Mouse (Mus musculus) MEL (cell line): ENCODE measurements at regions not wholly inside any gene's neighbourhood (a gene's known extent, or its start where the extent isn't known, plus 50 kb on each side); places are given as distances from the start of the nearest gene placed in this dataset.

ENCODE experiments used
- DNase-seq: peaks from one replicate; pipeline ENCODE4 v3.0.0; 2011; ENCODE audit warnings: low read depth, low spot score
- H3K27ac ChIP-seq: 2 replicates; pipeline ENCODE4 v1.5.1; 2012; ENCODE audit warnings: low read depth, mild to moderate bottlenecking, control low read depth, low read length, moderate library complexity; ENCODE audit not compliant: control insufficient read depth
- H3K27me3 ChIP-seq, 2 experiments: fragments of 150-350 bp in 1 of 2; sonication (generic) in 1 of 2; 2 replicates each; pipeline ENCODE4 v1.6.1; 2012; ENCODE audit warnings: low read length in 2 of 2, mild to moderate bottlenecking in 2 of 2, improper control_type of control experiment in 1 of 2, moderate library complexity in 1 of 2; ENCODE audit not compliant: insufficient read depth in 2 of 2, control insufficient read depth in 1 of 2
- H3K36me3 ChIP-seq, 2 experiments: 2 replicates each; pipeline ENCODE4 v1.6.1; 2012 to 2014; ENCODE audit warnings: low read length in 2 of 2, improper control_type of control experiment in 1 of 2, inconsistent platforms in 1 of 2, mild to moderate bottlenecking in 1 of 2; ENCODE audit not compliant: insufficient read depth in 2 of 2, control insufficient read depth in 1 of 2
- H3K4me1 ChIP-seq, 2 experiments: fragments of 150-350 bp in 1 of 2; sonication (generic) in 1 of 2; 2 replicates each; pipeline ENCODE4 v1.6.1; 2012; ENCODE audit warnings: low read length in 2 of 2, improper control_type of control experiment in 1 of 2, mild to moderate bottlenecking in 1 of 2; ENCODE audit not compliant: insufficient read depth in 2 of 2, control insufficient read depth in 1 of 2
- H3K4me3 ChIP-seq, 2 experiments: fragments of 150-350 bp in 1 of 2; sonication (generic) in 1 of 2; 2 replicates each; pipeline ENCODE4 v1.5.1; 2012; ENCODE audit warnings: low read depth in 2 of 2, low read length in 2 of 2, mild to moderate bottlenecking in 2 of 2, moderate library complexity in 2 of 2, control low read depth in 1 of 2, improper control_type of control experiment in 1 of 2; ENCODE audit not compliant: control insufficient read depth in 1 of 2, insufficient read depth in 1 of 2
- H3K79me2 ChIP-seq: 2 replicates; pipeline ENCODE4 v1.6.1; 2012; ENCODE audit warnings: mild to moderate bottlenecking, low read length, moderate library complexity; ENCODE audit not compliant: control insufficient read depth, poor library complexity, insufficient read depth
- H3K9ac ChIP-seq: 2 replicates; pipeline ENCODE4 v1.6.1; 2012; ENCODE audit warnings: low read depth, mild to moderate bottlenecking, control low read depth, low read length, moderate library complexity; ENCODE audit not compliant: control insufficient read depth, poor library complexity, severe bottlenecking
- H3K9me3 ChIP-seq: fragments of 150-350 bp; sonication (generic); replicated peaks from 2 replicates; pipeline ENCODE4 v1.6.1; 2012; ENCODE audit warnings: mild to moderate bottlenecking, low read length, improper control_type of control experiment, moderate library complexity; ENCODE audit not compliant: insufficient read depth
- BHLHE40 ChIP-seq: IDR thresholded peaks from 2 replicates; pipeline ENCODE4 v1.6.1; 2012; ENCODE audit warnings: low read depth, mild to moderate bottlenecking, inconsistent platforms, low read length, improper control_type of control experiment, borderline replicate concordance
- CHD2 ChIP-seq: IDR thresholded peaks from 2 replicates; pipeline ENCODE4 v1.6.1; 2011; ENCODE audit warnings: low read length, improper control_type of control experiment
- CTCF ChIP-seq, 3 experiments: IDR thresholded peaks in 2 of 3; conservative IDR thresholded peaks in 1 of 3; 2 replicates each; pipeline ENCODE4 v1.5.1; 2011 to 2012; ENCODE audit warnings: low read length in 3 of 3, low read depth in 2 of 3, mild to moderate bottlenecking in 2 of 3, improper control_type of control experiment in 1 of 3, inconsistent platforms in 1 of 3, mixed read lengths in 1 of 3, moderate library complexity in 1 of 3; ENCODE audit not compliant: control insufficient read depth in 1 of 3, insufficient read depth in 1 of 3, poor library complexity in 1 of 3, severe bottlenecking in 1 of 3
- E2F4 ChIP-seq: IDR thresholded peaks from 2 replicates; pipeline ENCODE4 v1.6.1; 2011; ENCODE audit warnings: low read depth, low read length, improper control_type of control experiment, borderline replicate concordance
- ELF1 ChIP-seq: IDR thresholded peaks from 2 replicates; pipeline ENCODE4 v1.6.1; 2014; ENCODE audit warnings: low read depth, mild to moderate bottlenecking, inconsistent platforms, low read length, improper control_type of control experiment, moderate library complexity
- EP300 ChIP-seq, 2 experiments: IDR thresholded peaks; 2 replicates each; pipeline ENCODE4 v1.6.1; 2011; ENCODE audit warnings: improper control_type of control experiment in 2 of 2, low read length in 2 of 2, low read depth in 1 of 2, mild to moderate bottlenecking in 1 of 2
- GABPA ChIP-seq: IDR thresholded peaks from 2 replicates; pipeline ENCODE4 v1.6.1; 2012; ENCODE audit warnings: low read depth, mild to moderate bottlenecking, inconsistent platforms, low read length, improper control_type of control experiment, moderate library complexity
- HCFC1 ChIP-seq: IDR thresholded peaks from 2 replicates; pipeline ENCODE4 v1.6.1; 2012; ENCODE audit warnings: low read depth, mild to moderate bottlenecking, inconsistent platforms, low read length, improper control_type of control experiment, moderate library complexity
- JUND ChIP-seq: IDR thresholded peaks from 2 replicates; pipeline ENCODE4 v1.6.1; 2011; ENCODE audit warnings: low read depth, mild to moderate bottlenecking, improper control_type of control experiment, low read length
- KAT2A ChIP-seq: conservative IDR thresholded peaks from 2 replicates; pipeline ENCODE4 v1.6.1; 2012; ENCODE audit warnings: low read depth, low read length, improper control_type of control experiment, inconsistent platforms
- MAFK ChIP-seq: IDR thresholded peaks from 2 replicates; pipeline ENCODE4 v1.6.1; 2011; ENCODE audit warnings: low read depth, mild to moderate bottlenecking, low read length, improper control_type of control experiment, borderline replicate concordance
- MAX ChIP-seq: IDR thresholded peaks from 2 replicates; pipeline ENCODE4 v1.6.1; 2011; ENCODE audit warnings: low read length, improper control_type of control experiment
- MYC ChIP-seq: IDR thresholded peaks from 2 replicates; pipeline ENCODE4 v1.6.1; 2011; ENCODE audit warnings: low read depth, mild to moderate bottlenecking, low read length, improper control_type of control experiment, moderate library complexity
- NELFE ChIP-seq: IDR thresholded peaks from 2 replicates; pipeline ENCODE4 v1.6.1; 2011; ENCODE audit warnings: low read depth, low read length, improper control_type of control experiment
- NRF1 ChIP-seq: IDR thresholded peaks from 2 replicates; pipeline ENCODE4 v1.6.1; 2014; ENCODE audit warnings: low read depth, mild to moderate bottlenecking, inconsistent platforms, low read length, improper control_type of control experiment, moderate library complexity; ENCODE audit not compliant: poor library complexity, insufficient read depth, severe bottlenecking
- RAD21 ChIP-seq: IDR thresholded peaks from 2 replicates; pipeline ENCODE4 v1.6.1; 2011; ENCODE audit warnings: mild to moderate bottlenecking, low read depth, low read length, improper control_type of control experiment
- RCOR1 ChIP-seq: IDR thresholded peaks from 2 replicates; pipeline ENCODE4 v1.6.1; 2012; ENCODE audit warnings: low read depth, mild to moderate bottlenecking, inconsistent platforms, low read length, improper control_type of control experiment
- SIN3A ChIP-seq: IDR thresholded peaks from 2 replicates; pipeline ENCODE4 v1.6.1; 2012; ENCODE audit warnings: low read length, improper control_type of control experiment, inconsistent platforms
- SMC3 ChIP-seq: IDR thresholded peaks from 2 replicates; pipeline ENCODE4 v1.6.1; 2011; ENCODE audit warnings: low read depth, low read length, improper control_type of control experiment
- TBP ChIP-seq: IDR thresholded peaks from 2 replicates; pipeline ENCODE4 v1.8.0; 2011; ENCODE audit warnings: low read depth, low read length, improper control_type of control experiment
- UBTF ChIP-seq: IDR thresholded peaks from 2 replicates; pipeline ENCODE4 v1.6.1; 2012; ENCODE audit warnings: low read depth, mild to moderate bottlenecking, inconsistent platforms, low read length, improper control_type of control experiment, moderate library complexity, borderline replicate concordance; ENCODE audit not compliant: insufficient read depth
- USF1 ChIP-seq: IDR thresholded peaks from 2 replicates; pipeline ENCODE4 v1.6.1; 2014; ENCODE audit warnings: low read depth, mild to moderate bottlenecking, inconsistent platforms, low read length, improper control_type of control experiment, moderate library complexity
- ZC3H11A ChIP-seq: IDR thresholded peaks from 2 replicates; pipeline ENCODE4 v1.6.1; 2012; ENCODE audit warnings: low read depth, mild to moderate bottlenecking, inconsistent platforms, low read length, improper control_type of control experiment
- ZMIZ1 ChIP-seq: IDR thresholded peaks from 2 replicates; pipeline ENCODE4 v1.6.1; 2012; ENCODE audit warnings: low read depth, mild to moderate bottlenecking, inconsistent platforms, low read length, improper control_type of control experiment, moderate library complexity
- ZNF384 ChIP-seq: IDR thresholded peaks from 2 replicates; pipeline ENCODE4 v1.6.1; 2012; ENCODE audit warnings: low read depth, mild to moderate bottlenecking, inconsistent platforms, low read length, improper control_type of control experiment

- H3K4me3 ChIP-seq: no peak overlapping the region
- no peaks in the 10 kb centered on the region for H3K36me3 ChIP-seq
- TF ChIP-seq KAT2A: no peak
- no peak for TF ChIP-seq UBTF
- TF ChIP-seq NELFE: no peak
- TF ChIP-seq GABPA: no peak
- no peak for TF ChIP-seq MAFK
- no peak for TF ChIP-seq MYC
- TF ChIP-seq CHD2: no peak
- no peak for TF ChIP-seq ZC3H11A
- no peak for TF ChIP-seq CTCF (IDR thresholded peaks at IDR 0.05 in 2 of 3, conservative IDR thresholded peaks at IDR 0.05 in 1 of 3; ENCODE audit: control insufficient read depth in 1 of 3, insufficient read depth in 1 of 3, low read depth in 2 of 3, low read length in 3 of 3, poor library complexity in 1 of 3, severe bottlenecking in 1 of 3)
- TF ChIP-seq ZNF384: no peak
- no peak for TF ChIP-seq MAX
- no peak for TF ChIP-seq RCOR1
- no peak for TF ChIP-seq E2F4
- no peak for TF ChIP-seq EP300 (IDR thresholded peaks at IDR 0.05; ENCODE audit: low read depth in 1 of 2, low read length in 2 of 2)
- no peak for TF ChIP-seq ELF1
- TF ChIP-seq SIN3A: no peak
- TF ChIP-seq, all 39 proteins: peak for 0
- no peaks in the 10 kb centered on the region for H3K4me1 ChIP-seq
- H3K9ac ChIP-seq: no peak overlapping the region
- no peaks in the 10 kb centered on the region for H3K9me3 ChIP-seq
- H3K27me3 ChIP-seq: no peaks in the 10 kb centered on the region
- no peaks in the 10 kb centered on the region for H3K79me2 ChIP-seq
- no peak for DNase-seq
- H3K27ac ChIP-seq: no peak overlapping the region
These were observed 240.6 kb downstream of the Cdh26 start for GRCm38 (mm10) chr2:178670952-178671351.

GRCm38 (mm10) chr2:178673621-178674020 lies 243.3 kb downstream of the Cdh26 start:
- TF ChIP-seq MAX (no peak), USF1 (no peak), CTCF (IDR thresholded peaks at IDR 0.05 in 2 of 3, conservative IDR thresholded peaks at IDR 0.05 in 1 of 3; ENCODE audit: control insufficient read depth in 1 of 3, insufficient read depth in 1 of 3, low read depth in 2 of 3, low read length in 3 of 3, poor library complexity in 1 of 3, severe bottlenecking in 1 of 3) (no peak), RAD21 (no peak), MYC (no peak), ZC3H11A (no peak), RCOR1 (no peak), NRF1 (no peak), HCFC1 (no peak), ZMIZ1 (no peak), TBP (no peak), JUND (no peak), SMC3 (no peak), BHLHE40 (no peak)
- TF ChIP-seq, all 39 proteins: peak for 0
- Histone ChIP-seq H3K9me3 (no peaks in the 10 kb centered on the region), H3K36me3 (no peaks in the 10 kb centered on the region), H3K9ac (no peak overlapping the region), H3K79me2 (no peaks in the 10 kb centered on the region), H3K4me1 (no peaks in the 10 kb centered on the region), H3K27me3 (no peaks in the 10 kb centered on the region), H3K27ac (no peak overlapping the region), H3K4me3 (no peak overlapping the region)
- DNase-seq: no peak
